Mouse (Mus musculus) adrenal gland, adult 18-20 months (tissue): Measurements from ENCODE around the gene Zfp217. TPM values are rescaled to one million over a fixed set of nuclear protein-coding genes. Genes with fewer than 3 reads are reported as not detected.

Experiments
- DNase-seq, 2 experiments: peaks; one replicate each; pipeline ENCODE4 v3.0.0; 2021 to 2022; ENCODE audit warnings: low spot score in 2 of 2
- total RNA-seq, 2 experiments: library from RNA; stranded (reverse); gene quantifications; 1 replicate in 1 of 2; 2 replicates in 1 of 2; pipeline ENCODE4 v1.2.3; 2021

The Zfp217 gene
- total RNA-seq, 2 experiments from 2014 or later: 20.0 to 21.7 TPM

DNA sequence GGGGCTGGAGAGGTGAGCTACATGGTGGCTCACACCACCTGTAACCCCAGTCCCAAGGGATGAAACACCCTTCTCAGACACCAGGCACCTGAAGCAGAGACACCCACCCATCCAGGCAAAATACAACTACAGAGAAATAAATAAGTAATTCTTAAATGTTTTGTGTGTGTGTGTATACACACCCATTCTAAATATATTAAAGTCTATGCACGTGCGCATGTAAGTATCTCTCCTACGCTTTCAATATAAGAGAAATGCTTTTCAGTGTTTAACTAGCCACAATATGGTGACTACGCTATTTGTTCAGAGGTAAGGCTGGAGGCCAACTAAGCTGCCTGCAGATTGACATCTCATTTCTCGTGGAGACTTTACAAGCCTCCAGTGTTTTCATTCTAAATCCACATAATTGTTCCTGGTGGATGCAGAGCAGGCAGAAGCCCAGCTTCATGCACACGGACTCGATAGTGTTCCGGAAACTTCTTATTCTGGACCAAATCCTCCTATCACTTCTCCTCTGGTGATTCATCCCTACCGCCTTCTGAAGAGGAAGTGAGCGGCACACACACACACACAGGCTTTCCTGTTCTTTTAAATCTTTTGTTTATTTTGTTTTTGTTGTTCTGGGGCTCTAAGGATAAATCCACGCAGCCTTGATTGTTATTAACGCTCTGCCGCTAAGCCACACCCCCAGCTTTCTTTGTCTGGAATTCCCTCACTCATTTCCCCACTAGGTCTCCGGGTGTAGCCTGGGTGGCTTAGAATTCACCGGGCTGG is 12.1 kb upstream of the Zfp217 start:
- DNase-seq: no peak

DNA sequence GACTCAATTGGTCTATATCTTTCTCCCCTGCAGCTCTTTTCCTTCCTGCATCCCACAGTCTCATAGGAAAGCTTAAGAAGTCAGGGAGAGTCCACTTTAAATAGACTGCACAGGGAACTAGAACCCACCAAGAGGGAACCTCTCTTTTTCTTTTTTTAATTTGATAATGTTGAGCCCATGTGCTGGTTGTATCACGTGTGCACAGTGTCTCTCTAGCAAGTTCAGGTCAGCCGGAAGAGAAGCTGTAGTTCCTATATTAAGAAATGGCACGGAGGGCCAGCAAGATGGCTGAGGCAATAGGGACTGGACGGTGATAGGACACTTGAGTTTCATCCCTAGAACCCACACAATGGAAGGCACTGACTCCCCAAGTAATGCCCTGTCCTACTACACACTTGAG is 11.1 kb upstream of the Zfp217 start:
- no peak for DNase-seq

DNA sequence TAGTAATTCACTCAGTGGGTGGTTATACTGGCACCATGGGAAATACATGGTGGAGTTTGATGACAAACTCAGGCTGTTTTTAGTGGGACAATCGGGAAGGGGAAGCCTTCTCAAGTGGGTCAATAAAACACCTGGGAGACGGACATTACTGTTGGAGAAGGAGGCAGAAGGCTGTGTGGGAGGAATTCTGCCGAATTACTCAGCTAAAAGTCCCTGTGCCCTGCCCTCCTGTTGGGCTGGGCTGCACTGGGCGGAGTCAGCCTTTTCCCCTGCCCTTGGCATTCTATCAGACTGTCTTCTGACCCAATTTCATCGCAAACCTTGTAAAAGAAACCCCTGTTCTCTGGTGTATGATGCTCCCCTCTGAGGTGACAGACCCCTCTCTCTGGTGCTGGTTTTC is 10.3 kb upstream of the Zfp217 start:
- peak; percentile 55 to 57 for DNase-seq

DNA sequence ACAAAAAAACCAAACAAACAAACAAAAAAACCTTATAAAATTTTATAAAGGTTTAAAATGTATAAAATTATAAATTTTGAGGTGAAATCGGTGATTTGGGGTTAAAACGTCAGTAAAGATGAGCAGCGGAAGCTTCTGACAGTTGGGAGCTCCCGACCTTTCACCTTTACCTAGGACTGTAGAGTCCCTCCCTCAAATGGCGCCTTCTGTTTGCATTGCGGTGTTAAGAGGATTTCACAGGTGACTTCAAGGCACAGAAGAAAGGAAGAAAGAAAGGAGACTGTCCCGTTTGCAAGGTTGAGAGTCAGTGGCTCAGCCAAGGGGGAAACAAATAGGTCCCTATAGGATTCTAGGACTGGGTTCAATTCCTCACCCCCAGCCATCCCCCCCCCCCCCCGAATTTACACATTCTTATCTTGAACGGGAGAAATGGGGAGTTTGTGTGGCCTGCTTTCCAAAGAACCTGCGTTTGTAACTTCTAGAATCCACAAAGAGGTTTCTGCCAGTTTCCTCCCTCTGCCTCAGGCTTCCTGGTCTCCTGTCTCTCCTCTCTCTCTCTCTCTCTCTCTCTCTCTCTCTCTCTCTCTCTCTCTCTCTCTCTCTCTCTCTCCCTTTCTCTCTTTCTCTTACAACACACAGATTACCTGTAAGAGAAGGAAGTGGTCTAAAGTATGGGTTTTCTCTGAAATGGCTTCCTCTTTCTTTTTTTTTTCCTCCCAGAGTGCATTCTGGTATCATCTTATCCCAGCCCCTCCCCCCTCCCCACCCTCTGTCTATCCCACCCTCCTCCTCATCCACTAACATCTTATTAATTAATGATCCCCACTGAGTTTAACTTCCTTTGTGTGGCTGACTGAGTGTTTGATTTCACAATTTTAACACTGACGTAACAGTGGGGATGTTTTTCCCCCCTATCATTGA is 9.6 kb upstream of the Zfp217 start:
- no peak for DNase-seq

DNA sequence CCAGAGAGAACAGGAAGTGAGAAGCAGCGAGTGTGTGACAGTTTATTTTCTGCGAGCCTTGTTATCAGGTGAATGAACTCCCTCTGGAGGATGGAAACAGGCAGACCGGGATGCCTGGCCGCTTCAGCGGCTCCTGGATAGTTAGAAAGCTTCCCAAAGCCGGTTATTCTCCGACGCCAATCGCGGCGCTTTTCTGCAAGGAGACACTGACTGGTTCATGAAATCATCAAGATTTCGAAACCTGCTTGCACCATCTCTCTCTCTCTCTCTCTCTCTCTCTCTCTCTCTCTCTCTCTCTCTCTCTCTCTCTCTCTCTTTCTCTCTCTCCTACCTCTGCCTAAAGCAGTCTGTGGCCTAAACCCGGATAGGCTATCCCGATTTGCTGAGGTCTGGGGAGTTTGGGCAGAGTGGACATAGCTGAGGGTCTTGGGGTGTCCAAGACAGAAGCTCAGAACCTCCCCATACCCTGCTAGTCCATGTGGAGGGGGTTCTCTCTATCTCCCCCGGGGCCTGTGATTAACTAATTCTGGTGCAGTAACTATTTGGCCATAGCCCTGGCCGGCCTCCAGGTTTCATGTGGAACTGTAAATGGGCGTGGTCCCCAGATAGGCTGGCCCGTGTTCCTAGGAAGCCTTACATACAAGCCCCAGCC is 7.3 kb upstream of the Zfp217 start:
- DNase-seq: peak; percentile 61 to 68

DNA sequence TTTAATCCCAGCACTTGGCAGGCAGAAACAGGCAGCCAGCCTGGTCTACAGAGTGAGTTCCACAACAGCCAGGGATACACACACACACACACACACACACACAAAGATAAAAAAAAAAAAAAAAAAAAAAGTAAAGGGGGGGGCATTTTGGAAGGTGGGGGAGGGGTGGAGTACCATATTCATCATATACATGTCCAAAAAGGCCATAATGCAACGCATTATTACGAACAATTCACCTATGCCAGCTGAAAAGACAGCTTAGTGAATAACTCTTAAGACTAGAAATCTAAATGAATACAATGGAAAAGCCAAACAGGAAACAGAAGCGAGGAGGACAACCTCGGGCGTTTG is 6.8 kb upstream of the Zfp217 start:
- no peak for DNase-seq

DNA sequence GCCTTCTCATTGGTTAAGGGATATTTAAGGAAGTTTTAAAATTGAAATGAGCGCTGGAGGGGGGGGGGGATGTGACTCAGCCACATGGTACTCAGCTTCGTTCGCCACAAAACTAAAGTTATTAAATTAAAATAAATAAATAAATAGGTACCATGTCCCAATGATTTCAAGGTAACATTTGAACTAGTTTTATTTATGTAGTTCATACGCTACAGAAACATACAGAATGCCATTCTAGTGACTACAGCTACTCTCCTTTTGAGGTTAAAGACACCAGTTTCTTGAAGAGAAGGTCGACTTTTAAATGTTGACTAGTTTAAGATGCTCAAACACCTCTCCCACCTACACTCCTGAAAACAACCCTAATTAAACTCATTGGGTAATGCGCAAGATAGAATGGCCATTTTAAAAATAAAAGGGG is 6.4 kb upstream of the Zfp217 start:
- no peak for DNase-seq

DNA sequence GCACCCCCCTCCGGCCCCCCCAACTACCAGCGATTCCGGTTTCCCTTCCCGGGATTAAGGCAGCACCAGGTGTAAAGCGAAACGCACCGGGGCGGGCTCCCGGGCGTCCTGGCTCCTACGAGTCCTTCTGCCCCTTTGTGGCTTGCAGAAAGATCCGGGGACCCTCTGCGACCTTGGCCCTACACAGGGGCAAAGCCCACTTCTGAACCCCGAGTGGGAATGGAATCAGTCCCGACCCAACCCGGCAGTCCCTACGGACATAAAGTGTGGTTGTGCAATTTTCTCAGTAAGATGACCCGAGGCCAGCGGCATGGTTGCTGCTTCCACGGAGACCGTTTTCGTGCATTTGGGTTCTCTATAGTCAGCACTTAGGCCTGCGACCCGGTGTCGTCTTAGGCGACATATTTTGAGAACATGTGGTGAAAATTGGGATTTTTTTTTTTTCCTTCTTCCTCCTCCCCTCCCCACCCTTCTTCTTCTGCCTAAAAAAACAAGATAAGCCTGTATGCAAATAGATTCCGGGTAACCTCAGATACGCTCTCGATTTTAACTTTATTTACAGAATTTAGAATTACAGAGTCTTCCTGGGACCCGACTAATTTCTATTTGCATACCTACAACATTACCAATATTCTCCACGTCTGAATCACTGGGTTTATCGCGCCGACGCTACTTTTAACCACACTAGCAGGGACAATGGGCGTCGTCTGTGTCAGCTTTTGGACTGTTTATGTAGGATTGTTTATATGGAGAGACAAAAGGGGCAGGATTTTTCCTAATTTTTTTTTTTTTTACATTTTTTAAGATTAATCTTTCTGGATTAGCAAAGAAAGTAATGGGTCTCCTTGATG is 5.7 kb upstream of the Zfp217 start:
- DNase-seq: peak; percentile 57 to 64

DNA sequence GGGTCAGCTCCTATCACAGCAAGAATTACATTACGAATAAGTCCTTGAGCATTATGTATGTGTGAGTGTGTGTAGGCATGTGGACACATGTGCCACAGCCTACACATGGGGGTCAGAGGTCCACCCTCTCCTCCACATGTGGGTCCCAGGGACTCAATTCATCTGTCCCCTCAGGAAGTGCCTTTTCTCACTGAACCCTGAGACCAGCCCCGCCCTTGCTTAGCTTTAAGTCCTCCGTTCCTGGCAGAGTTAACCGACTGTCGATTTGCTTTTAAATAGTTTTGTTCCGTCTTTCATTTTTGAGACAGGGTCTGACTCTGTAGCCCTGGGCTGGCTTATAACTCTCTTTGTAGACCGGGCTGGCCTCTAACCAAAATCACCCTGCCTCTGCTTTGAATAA is 5.0 kb upstream of the Zfp217 start:
- DNase-seq: no peak

DNA sequence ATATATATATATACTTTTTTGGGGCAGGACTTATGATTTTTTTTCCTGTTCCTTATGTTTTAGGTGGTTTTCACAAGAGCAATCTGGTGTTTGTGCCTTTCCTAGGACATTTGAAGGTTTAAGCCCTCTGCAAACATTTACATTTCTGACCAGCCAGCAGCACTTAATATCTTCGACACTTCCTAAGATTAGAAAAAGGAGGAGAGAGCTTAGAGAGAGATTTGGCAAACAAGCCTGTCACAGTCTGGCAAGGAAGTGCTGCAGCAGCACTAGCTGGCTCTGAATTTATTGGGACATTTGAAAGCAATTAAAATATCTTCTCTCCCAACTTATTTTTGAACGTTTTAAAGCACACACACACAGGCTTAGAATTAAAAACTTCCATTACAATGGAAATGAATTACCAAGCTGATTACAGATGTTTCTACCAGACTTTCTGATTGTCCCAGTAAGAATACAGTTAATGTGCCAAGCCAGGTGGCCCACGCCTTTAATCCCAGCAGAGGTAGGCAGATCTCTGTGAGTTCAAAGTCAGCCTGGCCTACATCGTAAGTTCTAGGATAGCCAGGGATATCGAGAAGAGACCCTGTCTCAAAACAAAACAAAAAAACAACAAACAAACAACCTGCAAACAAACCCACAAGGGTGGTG is 4.3 kb upstream of the Zfp217 start:
- no peak for DNase-seq

DNA sequence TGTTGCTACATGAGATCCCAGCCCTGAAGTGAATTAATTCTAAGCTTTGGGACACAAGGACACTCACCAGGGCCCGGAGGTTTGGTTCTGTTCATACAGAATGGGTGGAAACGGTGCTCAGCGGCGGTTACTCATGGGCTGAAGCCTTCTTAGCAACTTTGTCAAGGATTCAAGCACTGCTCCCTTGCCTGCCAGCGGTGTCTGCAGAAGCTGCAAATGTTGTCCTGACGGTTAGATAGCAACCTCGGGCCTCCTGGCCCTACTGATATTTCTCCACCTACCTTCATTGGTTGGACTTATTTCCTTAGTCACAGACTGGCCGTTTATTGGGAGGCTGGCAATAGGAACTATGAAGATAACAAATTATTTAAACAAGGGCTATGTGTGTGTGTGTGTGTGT is 3.6 kb upstream of the Zfp217 start:
- DNase-seq: no peak

DNA sequence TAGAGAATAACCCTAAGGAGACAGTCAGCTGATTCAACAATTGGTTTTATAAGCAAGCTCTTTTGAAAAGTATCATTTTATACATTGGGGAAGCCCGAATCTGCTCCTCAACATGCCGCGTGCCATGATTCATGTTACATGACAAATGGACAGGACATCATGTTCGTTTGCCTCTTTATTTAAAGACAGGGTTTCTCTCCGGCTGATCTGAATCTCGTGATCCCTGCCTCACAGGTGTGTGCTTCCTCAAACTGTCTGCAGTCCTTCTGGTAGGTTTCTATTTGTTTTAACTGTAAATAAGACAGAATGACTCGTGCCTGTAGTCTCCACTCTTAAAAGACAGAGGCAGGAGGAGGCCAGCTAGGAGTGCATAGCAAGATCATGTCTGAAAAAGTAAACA is 925 bp upstream of the Zfp217 start:
- no peak for DNase-seq

DNA sequence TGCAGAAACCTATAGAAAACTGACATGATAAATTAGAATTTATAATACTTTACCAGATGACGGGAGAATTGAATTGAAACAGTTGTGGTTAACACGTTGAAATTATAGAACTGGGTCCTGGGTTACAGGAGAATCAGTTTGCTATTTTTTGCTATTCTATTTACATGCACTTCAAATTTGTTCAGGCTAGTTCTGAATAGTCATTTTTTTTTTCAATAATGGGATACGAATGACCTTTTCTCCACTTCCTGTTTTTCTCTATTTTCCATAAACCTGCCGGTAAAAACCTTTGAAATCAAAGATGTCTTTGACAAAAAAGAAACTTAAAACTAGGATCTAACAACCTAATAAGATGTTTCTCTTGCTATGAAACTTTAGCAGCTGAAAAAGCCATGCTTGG is 733 bp downstream of the Zfp217 start:
- DNase-seq: no peak

DNA sequence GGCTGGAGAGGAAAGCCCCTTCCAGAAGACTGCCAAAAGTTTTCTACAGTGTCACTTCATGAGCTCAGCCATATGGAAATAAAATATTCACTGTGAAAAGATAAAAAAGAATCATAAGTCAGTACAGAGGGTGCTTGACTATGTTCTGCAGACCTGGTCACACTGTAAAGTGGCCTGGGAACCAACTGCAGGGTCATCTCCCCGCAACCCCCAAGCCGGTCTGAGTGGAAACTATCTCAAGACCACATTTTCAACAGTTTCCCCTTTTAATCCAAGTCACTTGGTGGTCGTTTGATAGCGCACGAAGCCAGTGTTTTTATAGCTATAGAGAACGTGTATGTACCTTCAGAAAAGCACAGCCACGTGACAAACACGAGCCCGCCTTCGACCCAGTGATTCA is 3.6 kb downstream of the Zfp217 start:
- no peak for DNase-seq

DNA sequence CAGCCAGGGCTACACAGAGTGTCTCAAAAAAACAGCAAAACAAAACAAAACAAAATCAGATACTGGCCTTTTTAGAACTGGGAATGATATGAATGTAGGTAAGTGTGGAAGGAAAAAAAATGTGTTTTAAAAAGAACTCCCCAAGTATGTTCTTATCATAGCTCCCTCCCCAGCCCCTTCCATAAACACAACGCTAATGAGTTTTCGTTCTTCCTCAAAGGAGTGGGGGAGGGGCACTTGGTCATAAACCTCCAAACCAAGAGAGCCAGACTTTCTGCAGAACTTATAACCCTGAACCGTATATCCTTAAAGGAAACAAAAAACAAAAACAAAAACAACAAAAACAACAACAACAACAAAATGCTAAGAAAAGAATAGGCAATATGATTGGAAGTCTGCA is 4.0 kb downstream of the Zfp217 start:
- no peak for DNase-seq

DNA sequence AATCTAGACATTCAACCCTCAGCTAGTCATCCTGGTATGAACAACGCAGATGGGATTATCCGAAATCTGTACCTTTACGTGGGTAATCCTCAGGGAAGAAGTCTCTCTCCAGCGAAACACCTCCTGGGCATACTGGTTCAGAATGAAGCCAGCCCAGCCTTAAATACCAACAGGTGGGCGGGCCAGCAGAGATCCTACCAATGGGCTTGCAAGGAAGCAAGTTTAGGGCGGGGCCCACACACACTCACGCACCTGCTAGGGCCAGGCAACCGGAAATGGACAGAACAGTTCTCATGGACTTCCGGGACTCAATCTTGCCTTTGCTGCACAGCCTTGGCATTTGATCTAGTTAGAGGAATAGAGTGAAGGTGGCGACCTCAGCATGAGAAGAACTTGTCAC is 5.4 kb downstream of the Zfp217 start:
- no peak for DNase-seq

DNA sequence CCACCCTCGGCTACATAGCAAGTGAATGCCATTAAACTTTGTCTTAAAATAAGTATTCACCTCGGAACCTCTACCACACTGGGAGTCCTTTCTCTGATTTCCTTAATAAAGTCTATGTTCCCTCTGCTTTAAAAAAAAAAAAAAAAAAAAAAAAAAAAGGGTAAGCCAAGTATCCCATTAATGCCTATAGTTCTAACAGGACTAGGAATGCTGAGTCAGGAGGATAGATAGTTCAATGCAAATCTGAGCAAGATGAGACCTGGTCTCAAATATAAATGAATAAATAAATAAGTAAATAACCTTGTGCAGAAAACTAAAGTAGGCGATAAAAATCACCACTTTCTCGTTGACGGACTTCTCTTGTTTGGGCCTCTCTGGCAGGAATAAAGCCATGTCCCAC is 6.4 kb downstream of the Zfp217 start:
- no peak for DNase-seq

DNA sequence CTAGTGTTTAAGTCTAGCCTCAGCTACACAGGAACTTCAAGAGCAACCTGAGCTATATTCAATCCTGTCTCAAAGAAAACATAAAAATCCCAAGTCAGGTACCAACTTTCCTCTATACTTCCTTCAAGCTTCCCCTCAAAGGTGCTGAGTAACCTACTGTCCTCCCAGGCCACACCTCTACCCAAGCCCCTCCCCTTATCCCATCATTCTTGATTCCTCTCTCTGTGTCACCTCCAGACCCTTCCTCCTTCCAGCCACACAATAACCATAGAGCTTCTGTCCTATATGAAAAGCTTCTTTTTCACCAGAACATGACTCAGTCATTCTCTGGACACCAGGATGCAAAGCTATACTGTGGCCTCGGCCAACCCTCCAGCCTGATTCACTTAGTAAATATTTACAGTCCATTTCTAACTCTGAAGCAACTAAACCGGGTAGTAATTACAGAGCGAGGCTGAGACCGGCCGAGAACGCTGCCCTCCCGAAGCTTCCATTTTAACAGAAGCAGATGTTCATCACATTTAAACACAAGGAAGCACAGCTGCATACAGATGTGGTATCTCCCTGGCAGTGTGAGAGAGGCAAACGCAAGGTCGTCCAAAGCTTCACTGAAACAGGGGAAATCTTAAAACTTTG is 8.4 kb downstream of the Zfp217 start:
- no peak for DNase-seq

DNA sequence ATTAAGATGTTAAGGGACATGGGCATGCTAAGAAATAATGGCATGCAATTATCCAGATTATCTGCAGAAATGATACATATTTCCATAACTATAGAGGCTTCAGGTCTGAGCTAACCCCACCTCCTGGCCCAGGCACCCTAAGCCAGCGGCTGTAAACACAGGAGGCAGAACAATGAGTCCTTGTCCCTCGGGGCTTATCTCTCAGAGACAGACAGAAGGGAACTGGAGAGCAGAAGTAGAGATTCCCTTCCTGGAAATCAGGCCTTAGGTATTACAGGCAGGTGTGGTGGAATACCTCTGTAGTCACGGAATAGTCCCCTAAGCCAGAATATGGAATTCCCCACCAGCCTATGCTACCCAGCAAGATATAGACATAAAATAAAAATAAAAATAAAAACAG is 11.0 kb downstream of the Zfp217 start:
- DNase-seq: no peak

DNA sequence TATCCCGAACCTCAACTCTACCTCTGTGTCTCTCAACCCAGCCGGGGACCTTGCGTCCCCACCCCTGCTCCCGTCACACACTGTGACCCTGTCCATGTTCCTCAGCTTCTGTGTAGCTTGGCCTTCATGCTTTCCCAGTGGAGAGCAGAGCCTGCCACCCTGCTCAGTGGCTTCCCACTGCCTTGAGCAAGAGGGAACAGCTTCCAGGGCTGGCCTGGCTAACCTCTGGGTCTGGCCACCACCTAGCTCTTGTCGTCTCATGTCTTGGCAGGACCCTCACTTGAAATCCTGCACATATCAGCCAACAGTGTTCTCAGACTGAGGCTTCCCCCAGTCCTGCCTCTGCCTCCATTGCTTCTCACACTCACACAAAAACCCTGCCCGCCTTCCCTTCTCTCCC is 12.1 kb downstream of the Zfp217 start:
- no peak for DNase-seq
